Mouse (Mus musculus) forebrain, embryonic 15.5 days (tissue): ENCODE results near the gene Rxrb. TPM values are rescaled to one million over a fixed set of nuclear protein-coding genes. Genes with fewer than 3 reads are reported as not detected.

ENCODE experiments used
- ATAC-seq: fragments of 200-750 bp; cut with Nextera tagmentation; replicated peaks from 2 replicates; pipeline ENCODE4 v1.8.0; 2017; ENCODE audit warnings: mild to moderate bottlenecking, moderate TSS enrichment, moderate library complexity
- H3K27ac ChIP-seq: fragments of 300-500 bp; sonication (generic); replicated peaks from 2 replicates; pipeline ENCODE4 v1.5.1; 2015; ENCODE audit warnings: mild to moderate bottlenecking, inconsistent platforms
- H3K27me3 ChIP-seq: fragments of 300-500 bp; sonication (generic); 2 replicates; pipeline ENCODE4 v1.6.1; 2015; ENCODE audit warnings: inconsistent platforms
- H3K36me3 ChIP-seq: fragments of 300-500 bp; sonication (generic); 2 replicates; pipeline ENCODE4 v1.6.1; 2015; ENCODE audit warnings: mild to moderate bottlenecking, inconsistent platforms
- H3K4me1 ChIP-seq: fragments of 300-500 bp; sonication (generic); 2 replicates; pipeline ENCODE4 v1.6.1; 2015; ENCODE audit warnings: inconsistent platforms
- H3K4me2 ChIP-seq: fragments of 300-500 bp; sonication (generic); replicated peaks from 2 replicates; pipeline ENCODE4 v1.6.1; 2015; ENCODE audit warnings: mild to moderate bottlenecking, inconsistent platforms
- H3K4me3 ChIP-seq: fragments of 300-500 bp; sonication (generic); 2 replicates; pipeline ENCODE4 v1.5.1; 2015; ENCODE audit warnings: mild to moderate bottlenecking, inconsistent platforms
- H3K9ac ChIP-seq: fragments of 300-500 bp; sonication (generic); replicated peaks from 2 replicates; pipeline ENCODE4 v1.6.1; 2015; ENCODE audit warnings: mild to moderate bottlenecking, inconsistent platforms
- H3K9me3 ChIP-seq: fragments of 300-500 bp; sonication (generic); 2 replicates; pipeline ENCODE4 v1.6.1; 2016; ENCODE audit warnings: inconsistent platforms
- WGBS: fragments of 180-500 bp; shearing (Covaris S2); methylation state at CpG from one replicate; pipeline ENCODE4 v1.1.7; 2015; ENCODE audit warnings: mixed read lengths; 5-methylcytosine and 5-hydroxymethylcytosine counted together
- polyA plus RNA-seq: library from polyadenylated mRNA; unstranded; fragments of >200 nt; fragmentation: Nextera tagmentation; extraction: Ambion mirVana; gene quantifications from 2 replicates; pipeline ENCODE4 v1.2.1, GENCODE M21; 2015

The Rxrb gene
- polyA plus RNA-seq, 1 experiment from 2014 or later, result 64.5 TPM

DNA sequence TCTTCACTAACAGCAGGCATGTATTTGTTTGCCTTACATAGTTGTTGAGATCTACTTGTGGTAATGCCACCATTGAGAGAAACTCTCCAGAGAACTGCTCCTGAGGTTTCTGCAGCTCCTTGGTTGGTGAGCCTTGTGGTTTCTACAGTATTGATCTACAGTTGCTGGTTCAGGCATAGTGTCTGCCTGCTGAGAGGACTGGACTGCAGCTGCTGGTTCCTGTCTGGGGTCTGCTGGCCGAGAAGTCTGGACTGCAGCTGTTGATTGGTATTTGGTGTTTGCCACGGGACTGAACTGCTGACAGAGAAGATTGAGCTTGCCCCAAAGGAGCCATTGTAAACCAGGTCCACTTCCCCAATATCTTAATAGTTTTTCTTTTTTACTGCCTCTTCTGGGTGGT is 25.0 kb upstream of the Rxrb start:
- H3K9me3 ChIP-seq, result no peaks in the 10 kb centered on the region
- no peak overlapping the region for H3K27ac ChIP-seq
- WGBS, result 55% methylated on average over 2 of the region's 2 CpGs
- H3K4me2 ChIP-seq, result no peak overlapping the region
- peaks cover 2% of the 10 kb centered on the region; the same call in 1 of the 2 replicates for H3K27me3 ChIP-seq
- no peak overlapping the region for H3K9ac ChIP-seq
- no peaks in the 10 kb centered on the region for H3K36me3 ChIP-seq
- H3K4me1 ChIP-seq, result no peaks in the 10 kb centered on the region
- H3K4me3 ChIP-seq, result no peak overlapping the region
- no peak for ATAC-seq

GRCm38 (mm10) chr17:34010156-34010555 is 21.5 kb upstream of the Rxrb start:
- no peak for ATAC-seq
- no peak overlapping the region for H3K4me3 ChIP-seq
- H3K36me3 ChIP-seq, result no peaks in the 10 kb centered on the region
- no peaks in the 10 kb centered on the region for H3K4me1 ChIP-seq
- H3K27ac ChIP-seq, result no peak overlapping the region
- no peak overlapping the region for H3K4me2 ChIP-seq
- no peaks in the 10 kb centered on the region for H3K27me3 ChIP-seq
- WGBS, result 89% methylated on average over 5 of the region's 5 CpGs
- H3K9ac ChIP-seq, result no peak overlapping the region
- H3K9me3 ChIP-seq, result no peaks in the 10 kb centered on the region

GRCm38 (mm10) chr17:34013436-34013835 is 18.2 kb upstream of the Rxrb start:
- Histone ChIP-seq H3K36me3 (no peaks in the 10 kb centered on the region), H3K4me3 (no peak overlapping the region), H3K9ac (no peak overlapping the region), H3K27me3 (no peaks in the 10 kb centered on the region), H3K27ac (no peak overlapping the region), H3K4me2 (no peak overlapping the region), H3K9me3 (no peaks in the 10 kb centered on the region), H3K4me1 (no peaks in the 10 kb centered on the region)
- 94% methylated on average over 8 of the region's 8 CpGs for whole genome bisulfite sequencing
- ATAC-seq, result no peak

GRCm38 (mm10) chr17:34021539-34022413 is 9.8 kb upstream of the Rxrb start:
- WGBS, result 96% methylated on average over 23 of the region's 23 CpGs
- H3K4me3 ChIP-seq, result no peak overlapping the region
- H3K36me3 ChIP-seq, result peaks cover 20% of the 10 kb centered on the region
- H3K27me3 ChIP-seq, result no peaks in the 10 kb centered on the region
- no peak for ATAC-seq
- peaks cover 31% of the 10 kb centered on the region for H3K4me1 ChIP-seq
- no peak overlapping the region for H3K9ac ChIP-seq
- H3K27ac ChIP-seq, result no peak overlapping the region
- no peaks in the 10 kb centered on the region for H3K9me3 ChIP-seq
- no peak overlapping the region for H3K4me2 ChIP-seq

DNA sequence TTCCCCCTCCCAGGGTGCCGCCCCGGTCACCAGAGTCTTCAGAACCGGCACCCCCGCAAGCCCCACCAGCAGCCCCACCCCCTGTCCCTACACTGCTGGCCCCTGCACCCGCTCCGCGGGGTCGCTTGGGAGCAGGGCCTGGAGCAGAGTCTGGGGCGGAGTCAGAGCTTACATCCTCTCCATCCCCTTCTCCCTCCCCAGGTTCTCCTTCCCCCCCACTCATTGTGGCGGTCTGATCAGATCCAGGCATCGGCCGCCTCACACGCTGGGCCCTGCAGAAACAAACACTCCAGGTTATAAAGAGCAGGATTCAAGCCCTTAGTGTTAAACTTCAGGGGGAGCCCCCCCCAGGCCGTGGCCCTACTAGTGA is 9.2 kb upstream of the Rxrb start:
- 92% methylated on average over 14 of the region's 14 CpGs for WGBS

GRCm38 (mm10) chr17:34022987-34023386 is 8.6 kb upstream of the Rxrb start:
- no peak for ATAC-seq
- peaks cover 20% of the 10 kb centered on the region for H3K36me3 ChIP-seq
- H3K27me3 ChIP-seq, result no peaks in the 10 kb centered on the region
- peaks cover 42% of the 10 kb centered on the region for H3K4me1 ChIP-seq
- 97% methylated on average over 20 of the region's 20 CpGs for WGBS
- no peak overlapping the region for H3K9ac ChIP-seq
- H3K4me3 ChIP-seq, result no peak overlapping the region
- no peaks in the 10 kb centered on the region for H3K9me3 ChIP-seq
- H3K4me2 ChIP-seq, result no peak overlapping the region
- H3K27ac ChIP-seq, result no peak overlapping the region

More for the DNA sequence above, 9.2 kb upstream of the Rxrb start:
- Histone ChIP-seq H3K4me3 (no peak overlapping the region), H3K4me2 (no peak overlapping the region), H3K27me3 (no peaks in the 10 kb centered on the region), H3K27ac (no peak overlapping the region), H3K4me1 (peaks cover 37% of the 10 kb centered on the region), H3K9ac (no peak overlapping the region), H3K9me3 (no peaks in the 10 kb centered on the region), H3K36me3 (peaks cover 20% of the 10 kb centered on the region)
- ATAC-seq, result no peak

DNA sequence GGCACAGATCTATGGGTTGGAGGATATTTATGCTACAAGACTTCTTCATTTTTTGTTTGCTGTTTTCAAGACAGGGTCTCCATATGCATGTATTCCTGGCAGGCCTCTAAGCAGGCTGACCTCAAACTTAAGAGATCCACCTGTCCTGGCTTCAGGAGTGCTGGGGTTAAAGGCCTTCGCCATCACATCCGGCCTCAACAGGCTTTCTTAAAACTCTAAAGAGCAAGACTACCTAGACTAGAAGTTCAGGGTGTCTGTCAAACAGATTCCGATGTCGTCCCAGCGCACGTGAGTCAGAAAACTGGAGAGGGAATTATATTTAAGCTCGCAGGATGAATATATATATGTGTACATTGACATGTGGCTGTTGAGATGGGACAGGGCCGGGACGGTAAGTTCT is 7.9 kb upstream of the Rxrb start:
- Histone ChIP-seq H3K9ac (peak overlapping the region; percentile 91; the same call in 1 of the 2 replicates), H3K4me2 (peak overlapping the region; percentile 90), H3K27ac (peak overlapping the region; percentile 98), H3K4me1 (peaks cover 49% of the 10 kb centered on the region), H3K9me3 (no peaks in the 10 kb centered on the region), H3K27me3 (no peaks in the 10 kb centered on the region), H3K4me3 (peak overlapping the region; percentile 85), H3K36me3 (peaks cover 25% of the 10 kb centered on the region)
- WGBS, result 59% methylated on average over 9 of the region's 9 CpGs
- ATAC-seq, result no peak

DNA sequence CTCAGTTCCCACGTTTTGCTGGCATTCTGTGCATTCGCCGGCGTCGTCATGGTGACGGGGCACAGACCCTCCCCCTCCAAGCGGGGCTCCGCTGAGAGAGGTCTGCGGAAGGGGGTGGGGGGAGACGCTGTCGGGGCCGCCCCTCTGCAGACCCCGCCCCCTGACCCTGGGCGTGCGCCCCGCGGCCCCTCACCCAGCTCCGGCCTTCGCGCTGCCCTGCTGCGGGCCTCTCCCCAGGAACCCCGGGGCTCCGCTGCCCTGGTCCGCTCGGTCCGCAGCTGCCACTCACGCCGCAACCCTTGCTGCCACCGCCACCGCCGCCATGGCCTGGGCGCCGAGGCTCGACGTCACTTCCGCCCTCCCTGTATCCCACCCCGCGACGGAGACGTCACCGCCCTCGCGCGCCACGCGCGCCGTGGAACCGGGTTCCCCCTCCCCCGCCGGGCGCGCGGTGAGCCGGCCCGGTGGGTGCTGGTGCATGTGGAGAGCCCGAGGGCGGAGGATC is 7.2 kb upstream of the Rxrb start, which contains the start of gene Ring1:
TSS of gene Ring1 (minus strand) at position 364 of the 505 bp plus-strand sequence.
- no peaks in the 10 kb centered on the region for H3K27me3 ChIP-seq
- H3K36me3 ChIP-seq, result peaks cover 32% of the 10 kb centered on the region
- H3K9ac ChIP-seq, result peak within 1 kb of the TSS; percentile 91
- peak within 1 kb of the TSS; percentile 98 for H3K27ac ChIP-seq
- ATAC-seq, result peak; percentile 75
- peak within 1 kb of the TSS; percentile 90 for H3K4me2 ChIP-seq
- peak within 1 kb of the TSS; percentile 85 for H3K4me3 ChIP-seq
- peaks cover 55% of the 10 kb centered on the region for H3K4me1 ChIP-seq
- no peaks in the 10 kb centered on the region for H3K9me3 ChIP-seq
- WGBS, result under 1% methylated on average over 57 of the region's 58 CpGs

DNA sequence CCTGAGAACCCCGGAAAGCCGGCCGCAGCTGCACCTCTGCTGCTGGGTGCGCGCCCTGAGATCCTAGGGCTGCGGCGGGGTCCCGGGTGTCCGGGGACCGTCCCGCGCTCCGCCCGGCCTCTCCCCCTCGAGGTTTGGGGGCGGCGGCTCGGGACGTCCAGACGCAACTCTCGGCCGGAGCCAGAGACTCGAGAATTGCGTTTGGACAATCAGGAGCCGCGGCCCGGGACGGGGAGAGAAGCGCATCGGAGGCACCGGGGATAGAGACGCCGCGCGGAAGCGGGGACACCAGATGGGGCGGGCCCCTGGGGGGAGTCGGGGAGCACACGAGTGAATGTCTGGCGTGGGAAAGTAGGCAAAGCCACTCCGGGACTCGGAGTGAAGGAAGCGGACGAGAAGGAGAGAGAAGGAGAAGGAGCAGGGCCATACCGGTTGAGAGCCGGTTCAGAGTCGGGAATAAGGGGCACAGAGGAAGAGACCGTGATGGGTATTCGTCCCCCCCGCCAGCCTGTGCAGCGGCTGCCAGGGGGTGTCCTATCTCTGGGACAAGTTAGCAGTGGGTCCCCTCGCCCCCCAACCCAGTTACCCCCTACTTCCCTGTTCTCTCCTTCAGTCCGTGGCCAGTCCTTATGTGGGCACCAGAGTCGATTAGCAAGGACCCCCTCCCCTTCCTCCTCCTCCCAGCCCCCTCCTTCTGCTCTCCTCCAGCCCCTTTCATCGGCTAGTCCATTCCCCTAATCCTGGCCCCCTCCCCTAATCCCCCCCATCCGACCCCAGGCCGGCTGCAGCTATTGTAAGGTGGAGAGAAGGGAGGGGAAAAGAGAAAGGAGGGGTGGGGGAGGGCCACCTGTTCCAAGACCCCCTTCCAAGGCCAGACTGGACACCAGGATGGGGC is 6.5 kb upstream of the Rxrb start:
- Histone ChIP-seq H3K9ac (peak overlapping the region; percentile 91), H3K27ac (peak overlapping the region; percentile 98), H3K4me2 (peak overlapping the region; percentile 90), H3K4me1 (peaks cover 63% of the 10 kb centered on the region), H3K4me3 (peak overlapping the region; percentile 85), H3K27me3 (no peaks in the 10 kb centered on the region), H3K9me3 (no peaks in the 10 kb centered on the region), H3K36me3 (peaks cover 38% of the 10 kb centered on the region)
- ATAC-seq, result peak; percentile 0; the same call in 1 of the 2 replicates
- WGBS, result under 1% methylated on average over 55 of the region's 57 CpGs

DNA sequence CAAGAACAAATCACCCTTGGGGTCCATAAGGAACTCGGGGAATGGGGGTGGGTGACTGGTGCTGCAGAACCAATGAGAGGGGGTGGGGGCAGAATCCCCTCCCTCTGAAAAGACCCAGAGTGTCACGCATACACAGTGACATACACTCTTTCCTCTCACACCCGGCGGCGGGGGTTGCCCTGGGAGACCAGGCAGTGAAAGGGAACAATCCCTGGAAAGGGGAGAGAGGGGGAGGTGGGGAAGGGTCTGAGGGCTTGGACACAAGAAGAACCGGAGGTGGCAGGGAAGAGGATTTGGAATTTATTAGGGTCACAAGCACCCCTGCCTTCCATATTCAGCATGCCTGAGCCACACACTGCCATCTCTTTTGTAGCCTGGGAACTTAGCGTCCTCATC is 5.9 kb upstream of the Rxrb start:
- H3K27me3 ChIP-seq, result no peaks in the 10 kb centered on the region
- H3K4me1 ChIP-seq, result peaks cover 69% of the 10 kb centered on the region
- peak overlapping the region; percentile 91 for H3K9ac ChIP-seq
- H3K36me3 ChIP-seq, result peaks cover 36% of the 10 kb centered on the region
- peak overlapping the region; percentile 98 for H3K27ac ChIP-seq
- H3K4me3 ChIP-seq, result peak overlapping the region; percentile 85
- ATAC-seq, result peak; percentile 20
- WGBS, result 5% methylated on average over 7 of the region's 7 CpGs
- no peaks in the 10 kb centered on the region for H3K9me3 ChIP-seq
- H3K4me2 ChIP-seq, result peak overlapping the region; percentile 90

DNA sequence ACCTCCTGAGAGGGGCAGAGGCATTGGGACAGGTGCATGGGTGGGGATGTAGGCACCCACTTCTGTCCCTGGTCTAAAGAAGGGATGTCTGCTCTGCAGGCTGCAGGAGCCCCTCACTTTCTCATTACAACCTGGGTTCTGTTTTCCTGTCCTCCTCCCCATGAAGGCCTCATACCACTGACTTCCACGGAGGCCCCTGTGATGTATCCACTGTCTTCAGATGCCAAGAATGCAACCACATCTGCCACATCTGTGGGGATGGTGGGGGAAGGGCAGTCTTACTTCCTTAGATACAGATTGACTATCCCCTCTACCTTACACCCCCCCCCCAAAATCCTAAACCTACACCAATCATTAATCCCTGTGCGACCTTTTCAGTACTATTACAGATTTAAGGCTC is 5.4 kb upstream of the Rxrb start:
- H3K9ac ChIP-seq, result peak overlapping the region; percentile 91
- peaks cover 73% of the 10 kb centered on the region for H3K4me1 ChIP-seq
- peak overlapping the region; percentile 85 for H3K4me3 ChIP-seq
- peaks cover 32% of the 10 kb centered on the region for H3K36me3 ChIP-seq
- no peaks in the 10 kb centered on the region for H3K9me3 ChIP-seq
- WGBS, result 5% methylated on average over 2 of the region's 2 CpGs
- H3K27ac ChIP-seq, result peak overlapping the region; percentile 98
- peak overlapping the region; percentile 90 for H3K4me2 ChIP-seq
- no peak for ATAC-seq
- H3K27me3 ChIP-seq, result no peaks in the 10 kb centered on the region
